Mouse (Mus musculus) MEL (cell line): ENCODE data around the gene Gramd1b. TPM values are rescaled to one million over a fixed set of nuclear protein-coding genes. Genes with fewer than 3 reads are reported as not detected.

Experiments used
- DNase-seq: peaks from one replicate; pipeline ENCODE4 v3.0.0; 2011; ENCODE audit warnings: low read depth, low spot score
- H3K27ac ChIP-seq: 2 replicates; pipeline ENCODE4 v1.5.1; 2012; ENCODE audit warnings: low read depth, mild to moderate bottlenecking, control low read depth, low read length, moderate library complexity; ENCODE audit not compliant: control insufficient read depth
- H3K27me3 ChIP-seq, 2 experiments: fragments of 150-350 bp in 1 of 2; sonication (generic) in 1 of 2; 2 replicates each; pipeline ENCODE4 v1.6.1; 2012; ENCODE audit warnings: low read length in 2 of 2, mild to moderate bottlenecking in 2 of 2, improper control_type of control experiment in 1 of 2, moderate library complexity in 1 of 2; ENCODE audit not compliant: insufficient read depth in 2 of 2, control insufficient read depth in 1 of 2
- H3K36me3 ChIP-seq, 2 experiments: 2 replicates each; pipeline ENCODE4 v1.6.1; 2012 to 2014; ENCODE audit warnings: low read length in 2 of 2, improper control_type of control experiment in 1 of 2, inconsistent platforms in 1 of 2, mild to moderate bottlenecking in 1 of 2; ENCODE audit not compliant: insufficient read depth in 2 of 2, control insufficient read depth in 1 of 2
- H3K4me1 ChIP-seq, 2 experiments: fragments of 150-350 bp in 1 of 2; sonication (generic) in 1 of 2; 2 replicates each; pipeline ENCODE4 v1.6.1; 2012; ENCODE audit warnings: low read length in 2 of 2, improper control_type of control experiment in 1 of 2, mild to moderate bottlenecking in 1 of 2; ENCODE audit not compliant: insufficient read depth in 2 of 2, control insufficient read depth in 1 of 2
- H3K4me3 ChIP-seq, 2 experiments: fragments of 150-350 bp in 1 of 2; sonication (generic) in 1 of 2; 2 replicates each; pipeline ENCODE4 v1.5.1; 2012; ENCODE audit warnings: low read depth in 2 of 2, low read length in 2 of 2, mild to moderate bottlenecking in 2 of 2, moderate library complexity in 2 of 2, control low read depth in 1 of 2, improper control_type of control experiment in 1 of 2; ENCODE audit not compliant: control insufficient read depth in 1 of 2, insufficient read depth in 1 of 2
- H3K79me2 ChIP-seq: 2 replicates; pipeline ENCODE4 v1.6.1; 2012; ENCODE audit warnings: mild to moderate bottlenecking, low read length, moderate library complexity; ENCODE audit not compliant: control insufficient read depth, poor library complexity, insufficient read depth
- H3K9ac ChIP-seq: 2 replicates; pipeline ENCODE4 v1.6.1; 2012; ENCODE audit warnings: low read depth, mild to moderate bottlenecking, control low read depth, low read length, moderate library complexity; ENCODE audit not compliant: control insufficient read depth, poor library complexity, severe bottlenecking
- H3K9me3 ChIP-seq: fragments of 150-350 bp; sonication (generic); replicated peaks from 2 replicates; pipeline ENCODE4 v1.6.1; 2012; ENCODE audit warnings: mild to moderate bottlenecking, low read length, improper control_type of control experiment, moderate library complexity; ENCODE audit not compliant: insufficient read depth
- BHLHE40 ChIP-seq: IDR thresholded peaks from 2 replicates; pipeline ENCODE4 v1.6.1; 2012; ENCODE audit warnings: low read depth, mild to moderate bottlenecking, inconsistent platforms, low read length, improper control_type of control experiment, borderline replicate concordance
- CHD2 ChIP-seq: IDR thresholded peaks from 2 replicates; pipeline ENCODE4 v1.6.1; 2011; ENCODE audit warnings: low read length, improper control_type of control experiment
- CTCF ChIP-seq, 3 experiments: IDR thresholded peaks in 2 of 3; conservative IDR thresholded peaks in 1 of 3; 2 replicates each; pipeline ENCODE4 v1.5.1; 2011 to 2012; ENCODE audit warnings: low read length in 3 of 3, low read depth in 2 of 3, mild to moderate bottlenecking in 2 of 3, improper control_type of control experiment in 1 of 3, inconsistent platforms in 1 of 3, mixed read lengths in 1 of 3, moderate library complexity in 1 of 3; ENCODE audit not compliant: control insufficient read depth in 1 of 3, insufficient read depth in 1 of 3, poor library complexity in 1 of 3, severe bottlenecking in 1 of 3
- E2F4 ChIP-seq: IDR thresholded peaks from 2 replicates; pipeline ENCODE4 v1.6.1; 2011; ENCODE audit warnings: low read depth, low read length, improper control_type of control experiment, borderline replicate concordance
- ELF1 ChIP-seq: IDR thresholded peaks from 2 replicates; pipeline ENCODE4 v1.6.1; 2014; ENCODE audit warnings: low read depth, mild to moderate bottlenecking, inconsistent platforms, low read length, improper control_type of control experiment, moderate library complexity
- ETS1 ChIP-seq: IDR thresholded peaks from 2 replicates; pipeline ENCODE4 v1.6.1; 2012; ENCODE audit warnings: low read depth, mild to moderate bottlenecking, inconsistent platforms, low read length, improper control_type of control experiment, moderate library complexity
- GABPA ChIP-seq: IDR thresholded peaks from 2 replicates; pipeline ENCODE4 v1.6.1; 2012; ENCODE audit warnings: low read depth, mild to moderate bottlenecking, inconsistent platforms, low read length, improper control_type of control experiment, moderate library complexity
- GATA1 ChIP-seq: IDR thresholded peaks from 2 replicates; pipeline ENCODE4 v1.6.1; 2011; ENCODE audit warnings: low read depth, low read length, improper control_type of control experiment
- JUND ChIP-seq: IDR thresholded peaks from 2 replicates; pipeline ENCODE4 v1.6.1; 2011; ENCODE audit warnings: low read depth, mild to moderate bottlenecking, improper control_type of control experiment, low read length
- KAT2A ChIP-seq: conservative IDR thresholded peaks from 2 replicates; pipeline ENCODE4 v1.6.1; 2012; ENCODE audit warnings: low read depth, low read length, improper control_type of control experiment, inconsistent platforms
- MAFK ChIP-seq: IDR thresholded peaks from 2 replicates; pipeline ENCODE4 v1.6.1; 2011; ENCODE audit warnings: low read depth, mild to moderate bottlenecking, low read length, improper control_type of control experiment, borderline replicate concordance
- MAX ChIP-seq: IDR thresholded peaks from 2 replicates; pipeline ENCODE4 v1.6.1; 2011; ENCODE audit warnings: low read length, improper control_type of control experiment
- MAZ ChIP-seq: IDR thresholded peaks from 2 replicates; pipeline ENCODE4 v1.6.1; 2012; ENCODE audit warnings: low read depth, mild to moderate bottlenecking, inconsistent platforms, low read length, improper control_type of control experiment
- MXI1 ChIP-seq: IDR thresholded peaks from 2 replicates; pipeline ENCODE4 v1.6.1; 2011; ENCODE audit warnings: mild to moderate bottlenecking, low read depth, low read length, improper control_type of control experiment
- MYB ChIP-seq: IDR thresholded peaks from 2 replicates; pipeline ENCODE4 v1.6.1; 2011; ENCODE audit warnings: mild to moderate bottlenecking, low read depth, low read length, improper control_type of control experiment
- MYC ChIP-seq: IDR thresholded peaks from 2 replicates; pipeline ENCODE4 v1.6.1; 2011; ENCODE audit warnings: low read depth, mild to moderate bottlenecking, low read length, improper control_type of control experiment, moderate library complexity
- POLR2AphosphoS5 ChIP-seq: IDR thresholded peaks from 2 replicates; pipeline ENCODE4 v1.6.1; 2012; ENCODE audit warnings: low read depth, borderline replicate concordance, mild to moderate bottlenecking, inconsistent platforms, low read length, moderate library complexity, mixed read lengths
- SMC3 ChIP-seq: IDR thresholded peaks from 2 replicates; pipeline ENCODE4 v1.6.1; 2011; ENCODE audit warnings: low read depth, low read length, improper control_type of control experiment
- TAL1 ChIP-seq: IDR thresholded peaks from 2 replicates; pipeline ENCODE4 v1.6.1; 2012; ENCODE audit warnings: mild to moderate bottlenecking, inconsistent platforms, low read length, moderate library complexity, mixed read lengths
- TCF12 ChIP-seq: IDR thresholded peaks from 2 replicates; pipeline ENCODE4 v1.6.1; 2014; ENCODE audit warnings: low read depth, mild to moderate bottlenecking, inconsistent platforms, low read length, improper control_type of control experiment, moderate library complexity
- UBTF ChIP-seq: IDR thresholded peaks from 2 replicates; pipeline ENCODE4 v1.6.1; 2012; ENCODE audit warnings: low read depth, mild to moderate bottlenecking, inconsistent platforms, low read length, improper control_type of control experiment, moderate library complexity, borderline replicate concordance; ENCODE audit not compliant: insufficient read depth
- ZC3H11A ChIP-seq: IDR thresholded peaks from 2 replicates; pipeline ENCODE4 v1.6.1; 2012; ENCODE audit warnings: low read depth, mild to moderate bottlenecking, inconsistent platforms, low read length, improper control_type of control experiment
- ZKSCAN1 ChIP-seq: IDR thresholded peaks from 2 replicates; pipeline ENCODE4 v1.6.1; 2012; ENCODE audit warnings: low read depth, mild to moderate bottlenecking, inconsistent platforms, low read length, improper control_type of control experiment, moderate library complexity
- ZNF384 ChIP-seq: IDR thresholded peaks from 2 replicates; pipeline ENCODE4 v1.6.1; 2012; ENCODE audit warnings: low read depth, mild to moderate bottlenecking, inconsistent platforms, low read length, improper control_type of control experiment
- polyA plus RNA-seq, 2 experiments: library from polyadenylated mRNA; stranded (reverse) in 1 of 2; unstranded in 1 of 2; fragments of >175 nt in 1 of 2; fragments of >200 nt in 1 of 2; gene quantifications; 2 replicates each; pipeline versions ENCODE4 v1.2.1 to v1.2.4; 2012; ENCODE audit warnings: low replicate concordance in 2 of 2, low read depth in 1 of 2; ENCODE audit not compliant: insufficient read length in 2 of 2, insufficient read depth in 1 of 2, missing spikeins in 1 of 2
- total RNA-seq: library from RNA; depleted of rRNA; stranded (reverse); fragments of 300-350 nt; gene quantifications from 2 replicates; pipeline ENCODE4 v1.2.3, GENCODE M21; 2012

The Gramd1b gene
- total and polyA plus RNA-seq, 3 experiments, result not detected

DNA sequence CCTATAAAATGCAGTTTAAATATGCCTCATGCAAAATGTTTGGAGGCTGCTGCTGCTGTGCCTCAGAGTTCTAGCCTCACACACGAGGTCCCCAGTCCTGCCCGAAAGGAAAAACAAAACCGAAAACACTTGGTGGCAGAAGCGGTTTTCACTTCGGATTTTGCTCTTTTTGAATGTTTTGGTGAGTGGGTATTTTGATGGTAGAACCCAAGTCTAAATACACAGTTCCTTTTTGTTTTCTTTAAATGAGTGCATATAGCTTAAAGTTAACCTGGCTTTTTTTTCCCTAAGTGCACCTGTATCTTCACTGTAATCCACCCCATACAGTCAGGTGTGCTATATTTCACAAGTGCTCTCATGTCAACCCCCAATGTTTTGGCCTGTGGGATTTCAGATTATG lies 174.8 kb downstream of the Gramd1b start:
- Histone ChIP-seq H3K9ac (no peak overlapping the region), H3K27me3 (no peaks in the 10 kb centered on the region), H3K4me1 (no peaks in the 10 kb centered on the region), H3K27ac (no peak overlapping the region), H3K79me2 (no peaks in the 10 kb centered on the region), H3K9me3 (no peaks in the 10 kb centered on the region), H3K4me3 (no peak overlapping the region), H3K36me3 (no peaks in the 10 kb centered on the region)
- no peak for DNase-seq
- TF ChIP-seq CHD2 (no peak), ZC3H11A (no peak), ZNF384 (no peak), E2F4 (no peak), MXI1 (no peak), MYC (no peak), MAFK (no peak), TCF12 (no peak), ELF1 (no peak), MYB (no peak), CTCF (IDR thresholded peaks at IDR 0.05 in 2 of 3, conservative IDR thresholded peaks at IDR 0.05 in 1 of 3; ENCODE audit: control insufficient read depth in 1 of 3, insufficient read depth in 1 of 3, low read depth in 2 of 3, low read length in 3 of 3, poor library complexity in 1 of 3, severe bottlenecking in 1 of 3) (no peak)

DNA sequence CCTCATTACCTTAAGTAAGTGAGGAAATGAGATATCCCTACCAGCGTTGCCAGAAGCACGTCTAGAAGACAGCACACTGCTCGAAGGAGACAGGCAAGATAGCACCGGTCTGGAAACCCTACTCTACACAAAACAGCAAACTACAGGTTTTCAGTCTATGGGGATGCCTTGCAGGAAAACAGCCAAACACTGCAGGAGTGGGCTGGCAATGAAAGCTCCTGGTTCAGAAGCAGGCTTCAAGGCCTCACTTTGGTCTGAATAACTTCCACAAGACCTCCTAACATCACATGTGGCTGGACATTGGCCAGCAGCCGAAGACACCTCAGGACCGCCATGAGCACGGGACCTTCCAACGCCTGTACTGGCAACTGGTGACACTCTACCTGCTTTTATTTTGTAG lies 175.8 kb downstream of the Gramd1b start:
- no peak overlapping the region for H3K27ac ChIP-seq
- H3K4me1 ChIP-seq, result no peaks in the 10 kb centered on the region
- H3K36me3 ChIP-seq, result no peaks in the 10 kb centered on the region
- no peak for DNase-seq
- no peak overlapping the region for H3K9ac ChIP-seq
- TF ChIP-seq SMC3, result no peak
- TF ChIP-seq, all 39 proteins: peak for 0
- H3K4me3 ChIP-seq, result no peak overlapping the region
- H3K79me2 ChIP-seq, result no peaks in the 10 kb centered on the region
- H3K9me3 ChIP-seq, result no peaks in the 10 kb centered on the region
- no peaks in the 10 kb centered on the region for H3K27me3 ChIP-seq

DNA sequence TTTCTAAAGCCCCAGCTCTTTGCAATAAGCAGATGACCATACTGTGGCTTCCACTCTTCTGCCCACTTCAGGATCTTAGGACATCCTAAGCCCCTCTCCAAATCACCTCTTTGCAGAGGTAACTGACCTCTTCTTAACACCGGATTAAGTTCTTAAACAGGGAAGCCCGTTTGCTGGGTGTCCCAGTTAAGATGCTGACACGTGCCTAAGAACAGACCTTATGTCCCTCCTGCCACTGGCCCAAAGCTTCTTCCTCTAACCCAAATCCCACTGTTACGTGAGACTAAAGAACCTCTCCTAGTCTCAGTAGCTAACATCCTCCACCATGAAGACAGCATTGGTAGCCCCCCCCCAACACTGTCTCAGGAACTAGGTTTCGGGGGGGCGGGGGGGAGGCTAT lies 177.6 kb downstream of the Gramd1b start:
- TF ChIP-seq BHLHE40 (no peak), ETS1 (no peak), GATA1 (no peak), POLR2AphosphoS5 (no peak), MAX (no peak), CHD2 (no peak), UBTF (no peak), MAZ (no peak), KAT2A (no peak), JUND (no peak), TAL1 (no peak), GABPA (no peak), ZNF384 (no peak), ZKSCAN1 (no peak), ZC3H11A (no peak)
- H3K79me2 ChIP-seq, result no peaks in the 10 kb centered on the region
- DNase-seq, result no peak
- H3K27me3 ChIP-seq, result no peaks in the 10 kb centered on the region
- H3K9ac ChIP-seq, result no peak overlapping the region
- no peak overlapping the region for H3K4me3 ChIP-seq
- no peaks in the 10 kb centered on the region for H3K9me3 ChIP-seq
- no peaks in the 10 kb centered on the region for H3K4me1 ChIP-seq
- no peaks in the 10 kb centered on the region for H3K36me3 ChIP-seq
- no peak overlapping the region for H3K27ac ChIP-seq
